Mouse (Mus musculus): Measurements from ENCODE around the gene Rgmb.

- no peak for TF ChIP-seq CTCF (IDR thresholded peaks at IDR 0.05; ENCODE audit: borderline replicate concordance, extremely low read depth, insufficient read depth, insufficient read length)
- no peak for TF ChIP-seq POLR2A (IDR thresholded peaks at IDR 0.05; ENCODE audit: borderline replicate concordance, extremely low read depth, insufficient read depth, insufficient read length, poor library complexity, severe bottlenecking)
These were observed 31.5 kb upstream of the Rgmb start for GRCm38 (mm10) chr17:15862355-15862754.
